Mouse (Mus musculus): ENCODE data around the gene Pi4k2b. TPM values are rescaled to one million over a fixed set of nuclear protein-coding genes. Genes with fewer than 3 reads are reported as not detected.

Gene Pi4k2b
- total RNA-seq, 2 experiments from 2014 or later = 19.1 to 32.1 TPM

Other genes with a start within 250 kb of the Pi4k2b start
- not detected in 2 replicates for gene Lgi2, start 175.1 kb upstream of the Pi4k2b start, total RNA-seq (2014; fragmentation: Nextera tagmentation)
- gene Lgi2, start 175.1 kb upstream of the Pi4k2b start, total RNA-seq (2017) = not detected in 2 replicates
- gene Sepsecs, start 71.9 kb upstream of the Pi4k2b start, total RNA-seq (2014; fragmentation: Nextera tagmentation) = 14.8 and 15.3 TPM in 2 replicates
- 15.3 and 16.2 TPM in 2 replicates for gene Sepsecs, start 71.9 kb upstream of the Pi4k2b start, total RNA-seq (2017)
- 24.3 and 28.1 TPM in 2 replicates for gene Zcchc4, start 33.8 kb downstream of the Pi4k2b start, total RNA-seq (2014; fragmentation: Nextera tagmentation)
- 17.6 and 21.2 TPM in 2 replicates for gene Zcchc4, start 33.8 kb downstream of the Pi4k2b start, total RNA-seq (2017)
- gene Anapc4, start 92.4 kb downstream of the Pi4k2b start, total RNA-seq (2014; fragmentation: Nextera tagmentation) = 63.6 and 64.2 TPM in 2 replicates
- gene Anapc4, start 92.4 kb downstream of the Pi4k2b start, total RNA-seq (2017) = 70.9 and 115 TPM in 2 replicates

Measured in megakaryocyte-erythroid progenitor cell, adult 5-6 weeks (primary cell).